Mouse (Mus musculus) olfactory bulb, adult 2 months (tissue): ENCODE data around the gene Got1. TPM values are rescaled to one million over a fixed set of nuclear protein-coding genes. Genes with fewer than 3 reads are reported as not detected.

ENCODE experiments used
- H3K27ac ChIP-seq: fragments of 200-500 bp; 2 replicates; pipeline ENCODE4 v1.5.1; 2012; ENCODE audit warnings: low read depth, low read length; ENCODE audit not compliant: insufficient read depth
- H3K4me1 ChIP-seq: fragments of 200-500 bp; 2 replicates; pipeline ENCODE4 v1.6.1; 2012; ENCODE audit warnings: low read length; ENCODE audit not compliant: control insufficient read depth, insufficient read depth
- H3K4me3 ChIP-seq: fragments of 200-500 bp; 2 replicates; pipeline ENCODE4 v1.5.1; 2012; ENCODE audit warnings: mild to moderate bottlenecking, low read depth, low read length, moderate library complexity; ENCODE audit not compliant: insufficient read depth
- CTCF ChIP-seq: fragments of 200-500 bp; IDR thresholded peaks from 2 replicates; pipeline ENCODE4 v1.5.1; 2012; ENCODE audit warnings: low read depth, mild to moderate bottlenecking, low read length, moderate library complexity; ENCODE audit not compliant: insufficient read depth
- POLR2A ChIP-seq: fragments of 200-500 bp; IDR thresholded peaks from 2 replicates; pipeline ENCODE4 v1.6.1; 2012; ENCODE audit warnings: mild to moderate bottlenecking, low read depth, low read length, moderate library complexity; ENCODE audit not compliant: insufficient read depth
- WGBS: fragments of 180-500 bp; shearing (Covaris S2); methylation state at CpG from one replicate; pipeline ENCODE4 v1.1.7; 2018; 5-methylcytosine and 5-hydroxymethylcytosine counted together
- polyA plus RNA-seq: library from polyadenylated mRNA; stranded (reverse); fragments of >200 nt; gene quantifications from 2 replicates; pipeline ENCODE4 v1.2.4, GENCODE M21; 2012; ENCODE audit warnings: low replicate concordance; ENCODE audit not compliant: missing spikeins, insufficient read depth, insufficient read length

Got1 gene
- not detected in 2 replicates for polyA plus RNA-seq

DNA sequence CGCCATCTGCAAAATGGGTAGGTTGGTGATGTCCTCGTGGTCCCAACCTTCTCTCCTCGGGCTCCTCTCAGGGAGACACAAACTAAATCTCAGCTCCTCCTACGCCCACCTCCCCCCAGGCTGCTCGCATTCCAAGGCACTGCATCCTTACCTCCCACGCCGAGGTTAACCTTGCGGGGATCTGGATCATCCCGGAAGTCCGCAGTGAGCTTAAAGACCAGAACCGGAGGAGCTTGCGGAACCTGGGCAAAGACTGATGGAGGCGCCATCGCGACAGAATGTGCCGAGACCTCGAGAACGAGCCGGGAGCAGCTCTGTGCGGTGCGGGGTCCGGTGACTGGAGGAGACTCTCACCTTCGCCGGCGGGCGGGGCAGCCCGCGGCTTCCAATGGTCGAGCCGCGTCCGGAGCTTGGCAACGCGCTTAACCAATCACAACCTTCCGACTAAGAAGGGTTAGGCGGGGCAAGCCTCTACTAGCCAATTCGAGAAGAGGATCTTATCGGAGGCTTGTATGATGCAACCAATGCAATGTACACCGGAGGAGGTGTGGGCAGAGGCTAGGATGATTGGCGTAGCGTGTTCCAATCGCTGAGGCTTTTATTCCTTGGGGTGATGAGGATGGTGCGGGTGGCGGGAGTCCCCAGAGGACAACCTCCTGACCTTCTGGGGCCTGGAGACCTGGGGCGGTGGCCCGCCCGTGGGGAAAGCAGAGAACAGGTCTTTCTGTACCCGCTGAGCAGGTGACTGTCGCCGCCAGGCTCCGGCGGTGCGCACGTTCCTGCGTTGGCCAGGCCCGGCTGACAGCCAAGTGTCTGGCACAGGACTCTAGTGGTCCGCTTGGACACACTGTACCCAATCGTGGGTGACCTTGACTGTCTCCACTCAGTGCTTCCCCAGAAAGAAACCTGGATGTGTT, at the start of gene Got1:
Gene Got1, minus strand, starts transcription at position 419 of the 917 bp plus-strand sequence.
- TF ChIP-seq CTCF (no peak), POLR2A (peak; percentile 55)
- peak within 1 kb of the TSS; percentile 97 for H3K4me3 ChIP-seq
- H3K27ac ChIP-seq: peak within 1 kb of the TSS; percentile 98
- peaks cover 17% of the 10 kb centered on the region for H3K4me1 ChIP-seq
- WGBS: under 1% methylated on average over 58 of the region's 58 CpGs

DNA sequence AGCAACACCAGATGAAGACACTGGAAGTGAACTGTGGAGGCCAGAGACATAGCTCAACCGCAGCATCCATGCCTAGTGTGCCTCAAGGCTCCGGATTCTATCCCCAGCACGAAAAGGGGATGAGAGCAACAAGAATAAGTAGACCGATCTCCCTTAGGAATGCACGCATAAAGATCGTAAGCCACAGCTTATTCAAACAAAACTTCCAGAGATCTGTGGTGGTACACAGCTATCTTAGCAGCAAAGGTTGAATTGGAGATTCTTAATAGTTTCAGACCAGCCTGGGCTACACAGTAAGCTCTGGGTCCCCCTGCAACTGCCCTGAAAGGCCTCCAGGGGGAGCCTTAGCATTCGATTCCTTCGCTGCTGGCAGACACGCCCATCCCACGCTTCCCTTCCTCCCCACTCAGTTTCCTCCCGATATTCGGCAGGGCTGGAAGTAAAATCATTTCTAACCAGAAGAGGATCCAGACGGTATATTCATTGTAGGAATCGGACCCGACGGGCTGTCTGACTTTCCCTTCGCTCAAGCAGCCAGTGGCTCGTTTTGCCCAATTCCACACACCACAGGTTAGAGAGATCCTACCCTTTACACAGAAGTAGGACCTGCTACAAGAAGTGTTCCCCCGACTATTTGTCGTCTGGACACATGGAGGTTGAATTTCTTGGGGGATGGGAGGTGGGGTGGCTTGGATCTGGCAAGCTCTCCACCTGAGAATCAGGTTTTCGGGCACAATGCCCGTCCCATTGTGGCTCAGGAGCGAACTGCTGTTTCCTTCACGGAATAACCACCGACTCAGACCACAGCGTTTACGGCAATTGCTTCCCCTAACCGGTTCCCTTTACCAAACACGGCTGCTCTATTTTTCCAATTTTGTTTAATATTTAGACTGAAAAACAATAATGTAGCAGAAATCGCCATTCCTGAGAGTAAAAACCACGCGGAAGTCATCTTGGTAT, 46.7 kb upstream of the Got1 start:
- peaks cover 4% of the 10 kb centered on the region; the same call in 1 of the 2 replicates for H3K4me1 ChIP-seq
- TF ChIP-seq POLR2A (no peak), CTCF (peak; percentile 66)
- 13% methylated on average over 32 of the region's 32 CpGs for WGBS
- H3K27ac ChIP-seq: no peak overlapping the region
- no peak overlapping the region for H3K4me3 ChIP-seq

DNA sequence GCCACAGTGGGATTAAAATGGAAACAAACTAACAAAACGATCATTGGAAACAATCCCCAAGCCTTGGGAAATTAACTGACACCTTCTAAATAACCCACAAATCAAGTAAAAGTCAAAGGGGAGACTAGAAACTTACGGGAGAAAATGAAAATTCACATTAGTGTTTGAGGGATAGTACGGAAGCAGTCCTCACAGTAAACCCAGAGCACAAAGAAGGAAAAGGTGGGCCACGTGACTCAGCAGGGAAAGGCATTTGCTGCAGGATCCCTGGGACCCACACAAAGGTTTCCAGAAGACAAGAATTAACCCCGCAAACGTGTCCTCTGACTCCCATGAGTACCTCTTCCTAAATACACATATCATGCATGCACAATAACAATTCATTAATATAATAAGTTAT, 44.7 kb upstream of the Got1 start:
- Histone ChIP-seq H3K4me1 (peaks cover 4% of the 10 kb centered on the region; the same call in 1 of the 2 replicates), H3K4me3 (no peak overlapping the region), H3K27ac (no peak overlapping the region)
- TF ChIP-seq POLR2A (no peak), CTCF (no peak)
- WGBS: 54% methylated on average over 6 of the region's 6 CpGs

DNA sequence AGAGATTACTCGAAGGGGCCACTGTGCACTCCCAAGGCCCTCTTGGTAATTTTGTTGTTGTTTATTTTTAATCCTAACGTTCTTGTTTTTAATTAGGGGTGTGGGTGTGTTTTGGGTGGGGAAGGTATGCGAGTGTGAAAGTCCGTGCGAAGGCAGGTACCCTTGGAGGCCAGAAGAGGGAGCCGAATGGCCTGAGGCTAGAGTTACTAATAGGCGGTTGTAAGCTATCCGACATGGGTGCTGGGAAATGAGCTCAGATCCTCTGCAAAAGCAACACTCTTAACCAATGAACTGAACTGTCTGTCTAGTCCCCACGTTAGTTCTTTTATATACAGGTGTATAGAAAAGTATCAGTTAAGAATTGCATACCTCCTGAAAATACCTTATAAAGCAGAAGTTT, 43.9 kb upstream of the Got1 start:
- Histone ChIP-seq H3K4me1 (peaks cover 4% of the 10 kb centered on the region; the same call in 1 of the 2 replicates), H3K27ac (no peak overlapping the region), H3K4me3 (no peak overlapping the region)
- 62% methylated on average over 9 of the region's 9 CpGs for WGBS
- TF ChIP-seq POLR2A (no peak), CTCF (no peak)

DNA sequence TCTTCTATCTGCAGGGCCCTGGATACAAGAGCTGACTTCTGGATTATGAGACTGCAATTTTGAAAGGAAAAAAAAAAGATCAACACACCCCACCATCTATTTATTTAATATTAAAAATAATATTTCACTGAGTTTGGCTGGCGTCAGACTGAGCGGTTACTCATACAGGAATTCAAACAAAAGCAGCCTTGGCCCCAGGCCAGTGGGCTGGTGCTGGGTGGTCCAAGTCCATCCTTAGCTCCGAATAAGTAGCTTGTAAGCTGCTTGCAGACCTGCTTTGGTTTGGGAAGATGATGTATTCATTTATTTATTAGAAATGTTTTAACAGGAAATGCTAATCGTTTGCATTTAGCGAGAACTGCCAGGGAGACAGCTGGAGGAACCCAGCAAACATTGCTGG, 38.8 kb upstream of the Got1 start:
- TF ChIP-seq POLR2A (no peak), CTCF (no peak)
- H3K4me1 ChIP-seq: no peaks in the 10 kb centered on the region
- H3K27ac ChIP-seq: no peak overlapping the region
- WGBS: 58% methylated on average over 5 of the region's 5 CpGs
- no peak overlapping the region for H3K4me3 ChIP-seq

DNA sequence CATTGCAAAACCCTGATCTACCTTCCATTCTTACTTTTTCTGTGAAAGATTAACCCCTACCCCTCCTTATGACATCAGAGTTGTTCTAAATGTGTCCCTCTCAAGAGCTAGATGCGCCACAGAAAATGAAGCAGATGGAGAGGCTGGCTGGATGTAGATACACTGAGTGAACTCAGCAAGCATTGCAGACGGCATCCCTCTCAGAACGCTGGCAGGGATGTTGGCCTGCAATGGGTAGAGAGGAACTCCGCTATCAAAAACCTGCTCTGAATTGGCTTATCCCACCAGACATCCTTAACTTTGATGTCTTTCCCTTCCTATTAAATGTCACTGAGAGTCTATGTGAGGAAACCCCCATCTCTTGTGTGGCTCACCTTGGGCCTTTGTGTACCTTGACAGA, 37.4 kb upstream of the Got1 start:
- Histone ChIP-seq H3K4me1 (no peaks in the 10 kb centered on the region), H3K4me3 (no peak overlapping the region), H3K27ac (no peak overlapping the region)
- WGBS: 88% methylated on average over 4 of the region's 4 CpGs
- TF ChIP-seq POLR2A (no peak), CTCF (no peak)

DNA sequence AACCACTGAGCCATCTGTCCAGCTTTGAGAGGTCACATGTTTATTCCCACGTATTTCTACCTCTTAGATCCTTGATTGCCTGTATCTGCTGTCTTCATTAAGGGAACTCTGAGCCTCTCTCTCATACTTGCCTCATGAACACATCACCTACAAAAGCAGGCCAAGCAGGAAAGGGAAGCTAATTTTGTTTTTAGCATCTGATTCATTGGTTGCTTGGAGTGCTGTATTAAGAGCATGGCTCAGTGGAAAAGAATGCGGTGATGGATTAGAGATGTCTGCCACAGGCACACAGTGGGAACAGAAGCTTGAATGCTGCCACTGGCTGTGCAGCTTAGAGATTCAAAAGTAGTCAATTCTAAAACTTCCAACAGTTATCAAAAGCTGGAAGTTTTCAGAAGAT, 35.8 kb upstream of the Got1 start:
- H3K4me3 ChIP-seq: no peak overlapping the region
- no peaks in the 10 kb centered on the region for H3K4me1 ChIP-seq
- TF ChIP-seq CTCF: no peak
- no peak for TF ChIP-seq POLR2A
- no peak overlapping the region for H3K27ac ChIP-seq
- WGBS: 69% methylated on average over 2 of the region's 2 CpGs

DNA sequence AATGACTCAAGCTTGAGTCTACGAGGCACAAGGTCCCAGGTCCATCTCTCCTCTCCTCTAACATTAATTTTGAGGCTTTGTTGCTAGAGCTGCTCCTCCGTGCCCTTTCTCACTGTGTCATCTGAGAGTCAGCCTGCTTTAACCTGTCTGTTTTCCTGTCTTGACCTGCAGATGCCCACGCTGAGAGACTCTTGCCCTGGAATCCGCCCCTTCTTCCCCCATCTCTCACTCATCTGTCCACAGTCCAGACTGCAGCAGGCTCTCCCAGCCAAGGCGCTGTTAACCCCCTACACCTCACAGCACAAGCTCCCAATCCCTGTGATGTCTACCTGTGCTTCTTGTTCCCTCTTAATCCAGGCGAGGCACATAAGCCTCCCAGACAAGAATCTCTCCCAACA, 27.1 kb upstream of the Got1 start:
- WGBS: 80% methylated on average over 6 of the region's 6 CpGs
- Histone ChIP-seq H3K27ac (no peak overlapping the region), H3K4me3 (no peak overlapping the region), H3K4me1 (no peaks in the 10 kb centered on the region)
- no peak for TF ChIP-seq CTCF
- no peak for TF ChIP-seq POLR2A
